Mouse (Mus musculus) hindbrain, embryonic 11.5 days (tissue): ENCODE measurements around the gene Usp47. TPM values are rescaled to one million over a fixed set of nuclear protein-coding genes. Genes with fewer than 3 reads are reported as not detected.

Source experiments
- ATAC-seq: fragments of 200-750 bp; cut with Nextera tagmentation; 2 replicates; pipeline ENCODE4 v1.8.0; 2017; ENCODE audit warnings: mild to moderate bottlenecking, moderate TSS enrichment, moderate library complexity; ENCODE audit not compliant: low FRiP score
- DNase-seq: peaks from one replicate; pipeline ENCODE4 v3.0.0-alpha.2; 2015; ENCODE audit warnings: low spot score
- H3K27ac ChIP-seq: fragments of 300-500 bp; sonication (generic); 2 replicates; pipeline ENCODE4 v1.5.1; 2014; ENCODE audit warnings: mild to moderate bottlenecking, low read depth, low read length
- H3K27me3 ChIP-seq: fragments of 300-500 bp; sonication (generic); 2 replicates; pipeline ENCODE4 v1.6.1; 2014; ENCODE audit warnings: mild to moderate bottlenecking, low read length, moderate library complexity, mixed read lengths; ENCODE audit not compliant: control insufficient read depth, insufficient read depth
- H3K36me3 ChIP-seq: fragments of 300-500 bp; sonication (generic); 2 replicates; pipeline ENCODE4 v1.6.1; 2014; ENCODE audit warnings: mild to moderate bottlenecking, low read length, moderate library complexity, mixed read lengths; ENCODE audit not compliant: control insufficient read depth, insufficient read depth
- H3K4me1 ChIP-seq: fragments of 300-500 bp; sonication (generic); replicated peaks from 2 replicates; pipeline ENCODE4 v1.6.1; 2014; ENCODE audit warnings: low read length, mixed read lengths; ENCODE audit not compliant: control insufficient read depth, insufficient read depth
- H3K4me2 ChIP-seq: fragments of 300-500 bp; sonication (generic); replicated peaks from 2 replicates; pipeline ENCODE4 v1.6.1; 2014; ENCODE audit warnings: mild to moderate bottlenecking, low read depth, low read length
- H3K4me3 ChIP-seq: fragments of 300-500 bp; sonication (generic); 2 replicates; pipeline ENCODE4 v1.5.1; 2014; ENCODE audit warnings: low read depth, low read length
- H3K9ac ChIP-seq: fragments of 300-500 bp; sonication (generic); 2 replicates; pipeline ENCODE4 v1.6.1; 2014; ENCODE audit warnings: low read depth, low read length
- H3K9me3 ChIP-seq: fragments of 300-500 bp; sonication (generic); 2 replicates; pipeline ENCODE4 v1.6.1; 2016; ENCODE audit warnings: low read length; ENCODE audit not compliant: control insufficient read depth
- WGBS: fragments of 180-500 bp; shearing (Covaris S2); extraction: QIAGEN DNeasy Blood & Tissue Kit; methylation state at CpG from one replicate; pipeline ENCODE4 v1.1.7; 2014; 5-methylcytosine and 5-hydroxymethylcytosine counted together
- polyA plus RNA-seq: library from polyadenylated mRNA; unstranded; fragments of >200 nt; fragmentation: Nextera tagmentation; extraction: Ambion mirVana; gene quantifications from 2 replicates; pipeline ENCODE4 v1.2.1, GENCODE M21; 2014

Usp47 gene
- polyA plus RNA-seq, 1 experiment from 2014 or later = 94.4 TPM

DNA sequence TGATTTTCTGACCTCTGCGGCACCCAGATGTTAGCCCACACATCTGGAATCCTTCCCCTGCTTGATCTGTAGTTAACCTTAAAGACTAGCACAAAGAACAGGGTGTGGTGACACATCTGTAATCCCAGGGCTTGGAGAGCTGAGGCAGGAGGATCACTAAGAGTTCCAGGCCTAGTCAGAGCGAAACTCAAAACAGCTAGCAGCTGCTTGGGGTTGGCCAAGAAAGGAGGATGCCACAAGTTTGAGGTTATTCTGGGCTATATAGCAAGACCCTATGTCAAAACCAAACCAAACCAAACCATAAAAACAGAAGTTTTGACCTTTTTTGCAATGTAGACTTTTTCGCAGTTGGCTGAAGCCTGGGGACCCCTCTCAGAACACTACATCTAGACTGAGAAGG is 107.4 kb downstream of the Usp47 start:
- WGBS = 94% methylated on average over 3 of the region's 3 CpGs
- Histone ChIP-seq H3K9ac (no peak overlapping the region), H3K4me3 (no peak overlapping the region), H3K27ac (no peak overlapping the region), H3K36me3 (no peaks in the 10 kb centered on the region), H3K4me2 (no peak overlapping the region), H3K27me3 (no peaks in the 10 kb centered on the region), H3K9me3 (no peaks in the 10 kb centered on the region), H3K4me1 (no peaks in the 10 kb centered on the region)
- ATAC-seq (no peak), DNase-seq (no peak)

DNA sequence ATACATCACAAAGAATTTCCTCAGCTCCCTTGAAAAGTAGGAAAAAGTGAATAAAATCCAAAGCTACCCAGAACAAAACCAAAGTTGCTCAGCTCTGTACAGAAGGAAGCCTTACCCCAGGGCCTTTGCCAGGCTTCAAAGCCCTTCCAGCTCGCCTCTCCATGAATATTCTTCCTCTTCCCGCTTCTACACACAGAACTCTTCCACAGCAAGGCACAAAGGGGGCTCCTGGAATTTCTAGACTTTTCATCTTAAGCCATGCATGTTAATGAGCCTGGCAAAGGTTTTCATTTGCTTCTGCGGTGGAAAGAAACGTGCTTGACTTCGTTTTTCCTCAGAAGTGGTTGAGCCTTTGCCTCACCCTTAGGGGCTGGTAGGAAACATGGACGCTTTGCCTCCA is 108.7 kb downstream of the Usp47 start:
- no peak for DNase-seq
- H3K4me1 ChIP-seq = no peaks in the 10 kb centered on the region
- H3K9ac ChIP-seq = no peak overlapping the region
- no peak overlapping the region for H3K4me3 ChIP-seq
- H3K4me2 ChIP-seq = no peak overlapping the region
- H3K36me3 ChIP-seq = no peaks in the 10 kb centered on the region
- 61% methylated on average over 6 of the region's 6 CpGs for WGBS
- H3K27me3 ChIP-seq = no peaks in the 10 kb centered on the region
- H3K27ac ChIP-seq = no peak overlapping the region
- no peaks in the 10 kb centered on the region for H3K9me3 ChIP-seq
- ATAC-seq = no peak

DNA sequence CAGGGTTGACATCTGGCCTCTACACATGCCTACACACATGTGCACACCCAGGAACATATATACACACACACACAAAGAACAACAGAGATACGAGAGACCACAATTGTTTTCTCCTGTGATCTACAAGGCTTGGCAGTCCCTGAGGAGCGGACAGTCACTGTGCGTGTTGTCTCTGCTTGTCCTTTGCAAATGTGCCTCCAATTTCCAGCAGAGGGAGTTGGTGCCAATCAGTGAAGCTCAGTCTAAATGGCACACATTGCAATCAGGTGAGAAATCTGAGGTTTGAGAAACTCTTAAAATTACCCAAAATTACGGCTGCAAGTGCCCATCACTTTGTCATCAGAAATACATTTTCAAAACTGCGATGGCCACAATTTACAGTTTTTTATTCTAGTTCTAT is 110.0 kb downstream of the Usp47 start:
- no peak for DNase-seq
- no peak overlapping the region for H3K4me3 ChIP-seq
- WGBS = 90% methylated on average over 5 of the region's 5 CpGs
- H3K4me2 ChIP-seq = no peak overlapping the region
- no peak for ATAC-seq
- H3K36me3 ChIP-seq = no peaks in the 10 kb centered on the region
- H3K4me1 ChIP-seq = no peaks in the 10 kb centered on the region
- H3K27me3 ChIP-seq = no peaks in the 10 kb centered on the region
- no peaks in the 10 kb centered on the region for H3K9me3 ChIP-seq
- no peak overlapping the region for H3K27ac ChIP-seq
- no peak overlapping the region for H3K9ac ChIP-seq

GRCm38 (mm10) chr7:112135161-112135560 is 111.9 kb downstream of the Usp47 start:
- ATAC-seq (no peak), DNase-seq (no peak)
- whole genome bisulfite sequencing = 90% methylated on average over 4 of the region's 4 CpGs
- no peak overlapping the region for H3K4me2 ChIP-seq
- no peaks in the 10 kb centered on the region for H3K36me3 ChIP-seq
- no peak overlapping the region for H3K9ac ChIP-seq
- no peaks in the 10 kb centered on the region for H3K27me3 ChIP-seq
- no peaks in the 10 kb centered on the region for H3K4me1 ChIP-seq
- H3K27ac ChIP-seq = no peak overlapping the region
- H3K4me3 ChIP-seq = no peak overlapping the region
- H3K9me3 ChIP-seq = no peaks in the 10 kb centered on the region

DNA sequence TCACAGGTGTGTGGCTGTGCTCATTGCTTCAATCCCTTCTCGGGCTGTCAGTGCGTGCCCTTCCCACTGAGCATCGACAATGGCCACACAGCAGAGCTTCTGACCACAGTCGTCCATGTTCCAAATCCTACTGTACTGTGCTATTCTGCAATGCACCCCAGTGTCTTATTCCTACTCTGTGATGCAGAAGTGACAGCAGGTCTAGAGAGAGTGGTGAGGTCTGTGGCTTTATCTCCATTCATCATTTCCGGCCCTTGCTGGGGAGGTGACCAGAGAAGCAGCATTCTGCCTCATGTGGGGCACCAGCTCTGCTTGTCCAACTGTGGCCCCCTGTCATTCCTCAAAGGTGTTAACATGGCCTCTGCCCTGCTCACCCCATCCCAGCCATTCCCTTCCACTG is 113.2 kb downstream of the Usp47 start:
- Histone ChIP-seq H3K27me3 (no peaks in the 10 kb centered on the region), H3K4me1 (no peaks in the 10 kb centered on the region), H3K9me3 (no peaks in the 10 kb centered on the region), H3K9ac (no peak overlapping the region), H3K4me2 (no peak overlapping the region), H3K27ac (no peak overlapping the region), H3K4me3 (no peak overlapping the region), H3K36me3 (no peaks in the 10 kb centered on the region)
- no peak for DNase-seq
- 77% methylated on average over 5 of the region's 5 CpGs for WGBS
- ATAC-seq = no peak

DNA sequence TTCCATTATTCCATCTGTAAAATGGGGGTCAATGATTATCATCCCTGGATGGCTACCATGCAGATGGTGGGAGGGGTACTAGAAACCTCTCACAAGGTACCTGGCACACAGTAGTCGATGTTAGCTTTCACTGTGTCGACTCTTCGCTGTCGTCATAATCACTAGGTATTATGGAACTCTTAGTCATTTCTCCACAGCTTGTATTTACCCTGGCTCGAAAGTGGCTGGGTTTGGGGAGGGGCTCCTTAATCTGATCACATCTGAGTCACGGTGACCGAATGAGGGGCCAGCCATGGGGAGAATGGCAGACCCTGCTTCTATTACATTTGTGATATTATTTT is 114.8 kb downstream of the Usp47 start:
- H3K9me3 ChIP-seq = no peaks in the 10 kb centered on the region
- no peak overlapping the region for H3K27ac ChIP-seq
- H3K4me1 ChIP-seq = 0 out of 2 replicates have a peak, but pooled peaks cover 2% of the 10 kb centered on the region
- H3K9ac ChIP-seq = no peak overlapping the region
- no peak overlapping the region for H3K4me2 ChIP-seq
- ATAC-seq (no peak), DNase-seq (no peak)
- no peak overlapping the region for H3K4me3 ChIP-seq
- no peaks in the 10 kb centered on the region for H3K27me3 ChIP-seq
- WGBS = 90% methylated on average over 7 of the region's 7 CpGs
- H3K36me3 ChIP-seq = no peaks in the 10 kb centered on the region

DNA sequence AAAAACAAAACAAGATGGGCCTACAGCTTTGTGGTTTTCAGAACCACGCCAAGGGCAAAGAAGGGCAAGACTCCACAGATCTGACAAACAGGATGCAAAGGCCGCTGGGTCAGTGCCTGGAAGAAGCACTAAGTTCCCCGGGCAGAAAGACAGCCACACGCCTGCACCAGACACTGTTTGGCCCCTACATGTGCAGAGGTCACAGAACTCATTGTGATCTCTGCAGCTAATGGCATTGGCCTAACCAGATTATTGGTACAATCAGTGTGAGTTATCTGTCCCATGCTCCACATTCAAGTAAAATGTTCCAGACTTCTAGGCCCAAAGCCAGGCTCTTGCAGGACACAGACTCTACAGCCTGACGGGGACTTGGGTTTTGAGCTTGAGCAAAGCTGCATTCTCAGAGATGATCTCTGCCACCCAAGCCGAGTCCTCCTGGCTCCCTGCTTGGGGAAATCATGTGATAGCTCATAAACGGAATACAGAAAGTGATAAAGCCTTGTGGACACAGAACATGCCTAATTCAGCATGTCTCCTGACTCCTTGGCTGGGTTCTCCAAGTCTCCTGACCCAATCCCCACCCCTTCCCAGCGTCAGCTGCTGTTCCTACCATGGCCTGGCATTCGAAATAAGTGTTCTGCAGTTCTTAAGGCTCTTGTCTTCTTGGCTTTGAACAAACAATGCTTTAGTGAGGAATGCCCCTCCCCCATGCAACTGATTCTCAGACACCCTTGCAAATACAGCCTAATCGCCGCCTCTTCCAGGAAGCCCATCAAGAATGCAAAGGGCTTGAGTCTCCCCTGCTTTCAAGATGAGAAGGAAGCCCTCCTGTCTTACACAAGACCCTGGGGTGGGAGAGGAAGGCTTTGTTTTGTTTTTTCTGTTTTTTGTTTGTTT is 115.5 kb downstream of the Usp47 start:
- no peaks in the 10 kb centered on the region for H3K9me3 ChIP-seq
- 82% methylated on average over 11 of the region's 11 CpGs for WGBS
- no peak overlapping the region for H3K4me2 ChIP-seq
- no peak overlapping the region for H3K9ac ChIP-seq
- 0 out of 2 replicates have a peak, but pooled peaks cover 2% of the 10 kb centered on the region for H3K4me1 ChIP-seq
- no peak for DNase-seq
- no peaks in the 10 kb centered on the region for H3K27me3 ChIP-seq
- no peak for ATAC-seq
- H3K4me3 ChIP-seq = no peak overlapping the region
- no peak overlapping the region for H3K27ac ChIP-seq
- no peaks in the 10 kb centered on the region for H3K36me3 ChIP-seq

- Histone ChIP-seq H3K27ac (no peak overlapping the region), H3K27me3 (no peaks in the 10 kb centered on the region), H3K4me2 (no peak overlapping the region), H3K9me3 (no peaks in the 10 kb centered on the region), H3K36me3 (no peaks in the 10 kb centered on the region), H3K4me1 (0 out of 2 replicates have a peak, but pooled peaks cover 5% of the 10 kb centered on the region), H3K9ac (no peak overlapping the region), H3K4me3 (no peak overlapping the region)
- DNase-seq (no peak), ATAC-seq (no peak)
- WGBS = 85% methylated on average over 2 of the region's 2 CpGs
Measured at GRCm38 (mm10) chr7:112140725-112141124, 117.4 kb downstream of the Usp47 start.

GRCm38 (mm10) chr7:112142616-112143015 is 119.3 kb downstream of the Usp47 start:
- ATAC-seq = no peak
- Histone ChIP-seq H3K4me2 (no peak overlapping the region), H3K4me1 (0 out of 2 replicates have a peak, but pooled peaks cover 5% of the 10 kb centered on the region), H3K4me3 (no peak overlapping the region), H3K9ac (no peak overlapping the region), H3K27ac (no peak overlapping the region), H3K27me3 (no peaks in the 10 kb centered on the region), H3K36me3 (no peaks in the 10 kb centered on the region), H3K9me3 (no peaks in the 10 kb centered on the region)
- no peak for DNase-seq
- 74% methylated on average over 3 of the region's 3 CpGs for WGBS
